Mouse (Mus musculus) heart, adult 8-10 months (tissue): ENCODE measurements around the gene Spata16. TPM values are rescaled to one million over a fixed set of nuclear protein-coding genes. Genes with fewer than 3 reads are reported as not detected.

Source experiments
- DNase-seq: peaks from one replicate; pipeline ENCODE4 v3.0.0; 2022; ENCODE audit warnings: low spot score
- microRNA-seq: library from miRNA; unstranded; fragments of <30 nt; microRNA quantifications from one replicate; pipeline ENCODE4 v1.2.0, GENCODE M21; 2022
- total RNA-seq, 4 experiments: library from RNA; stranded (reverse); gene quantifications; 2 replicates each; pipeline ENCODE4 v1.2.4; 2022

The Spata16 gene
- total RNA-seq, 4 experiments from 2014 or later, result not detected

GRCm38 (mm10) chr3:26972105-26972504 lies 334.7 kb downstream of the Spata16 start:
- no peak for DNase-seq

GRCm38 (mm10) chr3:26979603-26980002 lies 342.2 kb downstream of the Spata16 start:
- DNase-seq, result no peak

- DNase-seq, result no peak
These were observed 343.0 kb downstream of the Spata16 start for GRCm38 (mm10) chr3:26980371-26980770.

GRCm38 (mm10) chr3:26981979-26982623 lies 344.7 kb downstream of the Spata16 start:
- no peak for DNase-seq

GRCm38 (mm10) chr3:26983749-26984148 lies 346.3 kb downstream of the Spata16 start:
- no peak for DNase-seq

- no peak for DNase-seq
These were observed 369.4 kb downstream of the Spata16 start for GRCm38 (mm10) chr3:27006844-27007243.

- DNase-seq, result no peak
These were observed 390.5 kb downstream of the Spata16 start for GRCm38 (mm10) chr3:27027957-27028356.

GRCm38 (mm10) chr3:27028526-27028925 lies 391.1 kb downstream of the Spata16 start:
- no peak for DNase-seq

- DNase-seq, result no peak
These were observed 392.8 kb downstream of the Spata16 start for GRCm38 (mm10) chr3:27030067-27030857.

Small RNA genes lying within 50 kb of the gene (microRNA-seq; reads per million reads assigned to microRNA genes)
- gene Gm25773 (not detected), gene Gm44464 (not detected)
